Mouse (Mus musculus) kidney, adult 9 months (tissue): ENCODE data around the gene Pdk2.

Source experiments
- DNase-seq: peaks from one replicate; pipeline ENCODE4 v3.0.0; 2022

Pdk2 gene

DNA sequence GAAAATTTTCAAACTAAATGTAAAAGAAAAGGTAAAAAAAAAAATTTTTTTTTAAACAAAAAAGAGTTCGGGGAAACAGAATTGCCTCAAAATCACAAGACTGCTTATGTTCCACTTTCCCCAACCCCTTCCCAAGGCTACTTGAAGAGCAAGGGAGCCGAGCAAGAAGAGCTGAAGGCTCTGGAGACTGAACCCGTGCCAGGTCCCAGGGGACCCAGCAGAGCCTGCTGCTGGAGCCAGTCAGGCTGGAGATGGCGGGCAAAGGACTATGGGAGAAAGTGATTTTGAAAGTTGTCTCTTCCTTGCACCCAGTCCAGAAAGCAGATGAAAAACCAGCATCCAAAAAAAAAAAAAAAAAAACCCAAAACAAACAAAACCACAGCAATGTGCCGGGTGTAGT lies 55.3 kb downstream of the Pdk2 start:
- DNase-seq = no peak

DNA sequence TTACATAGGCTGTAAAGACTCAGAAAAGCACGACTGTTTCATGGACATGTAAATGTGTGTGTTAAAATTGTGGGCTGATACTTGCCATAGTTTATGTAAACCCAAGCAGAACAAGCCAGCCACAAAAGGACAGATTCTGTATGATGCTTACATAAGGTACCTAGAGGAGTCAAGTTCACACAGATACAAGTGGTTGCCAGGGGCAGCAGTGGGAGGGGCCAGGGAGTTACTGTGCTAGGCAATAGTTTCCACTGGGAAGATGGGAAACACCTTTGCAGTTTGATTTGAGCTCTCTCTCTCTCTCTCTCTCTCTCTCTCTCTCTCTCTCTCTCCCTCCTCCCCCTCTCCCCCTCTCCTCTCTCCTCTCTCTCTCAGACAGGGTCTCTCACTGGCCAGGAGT lies 56.0 kb downstream of the Pdk2 start:
- DNase-seq = no peak

DNA sequence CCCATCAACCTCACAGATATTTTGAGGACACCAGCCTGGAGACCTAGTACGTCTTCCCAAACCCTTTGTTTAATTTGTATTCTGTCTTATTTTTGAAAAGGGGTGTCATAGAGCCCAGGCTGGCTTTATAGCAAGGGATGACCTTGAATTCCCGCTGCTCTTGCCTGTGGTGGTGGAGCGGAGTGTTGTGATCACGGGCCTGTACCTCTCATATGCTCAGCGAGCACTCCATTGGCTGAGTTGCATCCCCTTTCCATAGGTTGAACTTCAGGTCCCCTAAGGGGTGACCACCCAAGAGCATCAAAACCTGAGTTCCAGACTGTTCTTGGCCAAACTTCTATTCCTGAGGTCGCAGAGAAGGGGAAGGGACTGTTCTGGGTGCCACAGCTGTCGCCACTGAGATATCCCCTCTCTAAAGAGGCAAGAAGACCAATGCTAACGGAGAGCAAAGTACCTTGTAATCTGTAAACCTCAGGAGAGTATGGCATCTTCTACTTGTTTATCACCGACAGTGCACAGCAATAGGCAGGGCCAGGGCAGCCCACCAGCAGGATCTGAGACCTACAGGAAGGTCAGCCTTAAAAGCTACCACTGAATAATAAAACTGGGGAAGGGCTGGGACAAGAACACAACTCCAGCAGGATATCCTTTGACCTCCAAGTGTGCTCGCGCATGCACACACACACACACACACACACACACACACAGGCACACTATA lies 61.5 kb downstream of the Pdk2 start:
- DNase-seq = no peak

GRCm38 (mm10) chr11:94978947-94979346 lies 62.2 kb downstream of the Pdk2 start:
- peak; percentile 95 for DNase-seq

DNA sequence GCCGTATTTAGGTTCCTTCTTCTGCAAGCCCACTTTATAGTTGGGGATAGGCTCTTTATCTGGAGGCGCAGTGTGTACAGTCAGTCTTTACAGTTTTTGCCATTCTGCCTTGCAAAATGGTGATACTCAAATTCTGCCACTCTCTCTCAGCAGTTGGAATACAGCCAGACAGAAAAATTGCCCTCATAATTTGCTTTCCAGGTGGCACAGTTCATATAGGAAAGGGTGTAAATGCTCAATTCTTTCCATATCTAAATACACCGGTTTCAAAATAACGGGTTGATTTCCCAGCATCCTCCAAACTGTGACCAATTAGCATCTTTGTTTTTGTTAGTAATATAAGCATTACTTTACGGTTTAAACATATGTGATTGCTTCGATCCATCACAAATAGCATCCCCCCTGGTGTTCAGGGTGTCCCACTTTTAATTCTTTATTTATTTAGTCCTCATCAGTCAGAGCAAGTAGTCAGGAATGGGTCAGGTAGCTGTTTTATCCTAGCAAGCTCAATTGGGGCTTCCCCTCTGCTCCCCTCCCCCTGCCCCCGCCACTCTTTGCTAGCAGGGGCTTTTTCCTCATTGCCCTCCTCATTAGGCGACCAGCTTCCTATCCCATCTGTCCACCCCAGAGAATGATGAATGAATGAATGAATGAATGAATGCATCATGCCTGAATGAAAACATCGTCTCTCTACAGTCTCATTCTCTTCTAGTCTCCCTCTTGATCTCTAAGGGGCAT lies 62.8 kb downstream of the Pdk2 start:
- DNase-seq = no peak
